ENCODE assay signal across 18 mouse cellular contexts in genomic region chr2:178129676-178130075, GRCm38 (mm10). TPM values are rescaled to one million over a fixed set of nuclear protein-coding genes. Genes with fewer than 3 reads are reported as not detected.
DNase-seq lines count a peak whose midpoint lies in the region; ATAC-seq and TF ChIP-seq lines count a peak whose summit lies in the region.
"Had no signal": no experiment of that assay in that cellular context is flagged by ENCODE, and none has a peak within 500 bp of the region (broad histone marks: within the 10 kb centered on the region; RNA-seq: fewer than 3 reads in every experiment).

No protein-coding gene starts in this region.

- H3K4me1 ChIP-seq in midbrain, embryonic 10.5 days: 0 out of 2 replicates have a peak, but pooled peaks cover 3% of the 10 kb centered on the region
- H3K4me1 ChIP-seq in midbrain, postnatal 0 days (ENCODE audit: insufficient read depth, low read length): no peaks in the 10 kb centered on the region
- H3K4me1 ChIP-seq in midbrain, embryonic 11.5 days (ENCODE audit: control insufficient read depth, insufficient read depth, low read length): no peaks in the 10 kb centered on the region

- no peak overlapping the region for H3K4me2 ChIP-seq in midbrain, postnatal 0 days (ENCODE audit: low read depth, low read length, poor library complexity, severe bottlenecking)
- H3K4me2 ChIP-seq in midbrain, embryonic 11.5 days: no peak overlapping the region
- H3K4me2 ChIP-seq: embryonic facial prominence, embryonic 12.5 days; heart, embryonic 15.5 days had no signal

- H3K27ac ChIP-seq in midbrain, embryonic 10.5 days (replicated peaks): no peak overlapping the region
- H3K27ac ChIP-seq in midbrain, postnatal 0 days (ENCODE audit: low read depth, low read length): no peak overlapping the region
- no peak overlapping the region for H3K27ac ChIP-seq in midbrain, embryonic 11.5 days (ENCODE audit: low read depth, low read length)
- H3K27ac ChIP-seq: heart, embryonic 15.5 days had no signal

- H3K36me3 ChIP-seq in midbrain, embryonic 10.5 days: no peaks in the 10 kb centered on the region
- H3K36me3 ChIP-seq in midbrain, postnatal 0 days (ENCODE audit: insufficient read depth, low read length): no peaks in the 10 kb centered on the region
- no peaks in the 10 kb centered on the region for H3K36me3 ChIP-seq in midbrain, embryonic 11.5 days (ENCODE audit: control insufficient read depth, insufficient read depth, low read length)
- H3K36me3 ChIP-seq: embryonic facial prominence, embryonic 12.5 days; heart, embryonic 15.5 days had no signal

- no peaks in the 10 kb centered on the region for H3K9me3 ChIP-seq in midbrain, embryonic 10.5 days (replicated peaks)
- H3K9me3 ChIP-seq in midbrain, postnatal 0 days (ENCODE audit: low read length): no peaks in the 10 kb centered on the region
- no peaks in the 10 kb centered on the region for H3K9me3 ChIP-seq in midbrain, embryonic 11.5 days (ENCODE audit: control insufficient read depth, low read length)
- H3K9me3 ChIP-seq: embryonic facial prominence, embryonic 12.5 days; heart, embryonic 15.5 days had no signal

- H3K9ac ChIP-seq in midbrain, postnatal 0 days (replicated peaks; ENCODE audit: low read length, poor library complexity, severe bottlenecking): no peak overlapping the region
- no peak overlapping the region for H3K9ac ChIP-seq in midbrain, embryonic 11.5 days (ENCODE audit: low read length)
- H3K9ac ChIP-seq: embryonic facial prominence, embryonic 12.5 days; forebrain, postnatal 0 days; heart, embryonic 15.5 days had no signal

- no peak for TF ChIP-seq CTCF in midbrain, postnatal 0 days (IDR thresholded peaks at IDR 0.05)

- peak; percentile 71 for DNase-seq in heart, adult 11 months
- no peak for DNase-seq in heart, adult 9 months (ENCODE audit: low spot score in 2 of 2)
- DNase-seq in midbrain, embryonic 10.5 days (ENCODE audit: low spot score): peak; percentile 3
- no peak for DNase-seq in midbrain, postnatal 0 days (ENCODE audit: low spot score)
- DNase-seq in cerebellum, adult 11-12 months: peak; percentile 51
- peak; percentile 5 to 22 for DNase-seq in cerebellum, postnatal 14 days
- DNase-seq in embryo, embryonic 10 days (ENCODE audit: low spot score): no peak
- no peak for DNase-seq in midbrain, embryonic 11.5 days (ENCODE audit: low spot score, missing footprints)
- DNase-seq: adrenal gland, adult 8-10 months; heart, adult 18-20 months; lung, postnatal 36 days; spleen, adult 18-20 months; thymus, adult 2 months had no signal

- ATAC-seq in midbrain, postnatal 0 days (ENCODE audit: low FRiP score): no peak
- ATAC-seq in midbrain, embryonic 11.5 days (ENCODE audit: low FRiP score): no peak

- no peak overlapping the region for H3K4me3 ChIP-seq in midbrain, embryonic 10.5 days
- no peak overlapping the region for H3K4me3 ChIP-seq in midbrain, postnatal 0 days (ENCODE audit: low read depth, low read length)
- no peak overlapping the region for H3K4me3 ChIP-seq in midbrain, embryonic 11.5 days (ENCODE audit: low read depth, low read length)
- H3K4me3 ChIP-seq: embryonic facial prominence, embryonic 12.5 days; heart, embryonic 15.5 days had no signal

- no peaks in the 10 kb centered on the region for H3K27me3 ChIP-seq in midbrain, embryonic 10.5 days (ENCODE audit: low read depth, poor library complexity, severe bottlenecking)
- H3K27me3 ChIP-seq in midbrain, postnatal 0 days (ENCODE audit: insufficient read depth, low read length): no peaks in the 10 kb centered on the region
- no peaks in the 10 kb centered on the region for H3K27me3 ChIP-seq in midbrain, embryonic 11.5 days (ENCODE audit: control insufficient read depth, insufficient read depth, low read length)
- H3K27me3 ChIP-seq: embryonic facial prominence, embryonic 12.5 days; heart, embryonic 15.5 days had no signal

- 91% methylated on average over 2 of the region's 2 CpGs for WGBS in midbrain, embryonic 10.5 days
- WGBS in midbrain, postnatal 0 days: 94% methylated on average over 2 of the region's 2 CpGs
- 87% methylated on average over 2 of the region's 2 CpGs for WGBS in midbrain, embryonic 11.5 days

RNA-seq across cellular contexts. Expression of gene Phactr3, which starts 10.9 kb away (rescaled TPM):
- polyA plus RNA-seq in midbrain, embryonic 10.5 days (2016; fragmentation: Nextera tagmentation; extraction: Ambion mirVana): 5.8 and 6.7 TPM in 2 replicates
- total RNA-seq in midbrain, postnatal 0 days (2014; rRNA removed): 105 and 130 TPM in 2 replicates
- polyA plus RNA-seq in midbrain, postnatal 0 days (2015; fragmentation: Nextera tagmentation; extraction: Ambion mirVana): 94.2 and 96.5 TPM in 2 replicates
- polyA plus RNA-seq in midbrain, embryonic 11.5 days (2014; fragmentation: Nextera tagmentation; extraction: Ambion mirVana): 11.7 and 13.9 TPM in 2 replicates
- total RNA-seq: common myeloid progenitor, adult 5-6 weeks; hematopoietic stem cell, adult 5-6 weeks had no signal

RNA-seq across cellular contexts. Expression of gene Zfp931, which starts 51.4 kb away (rescaled TPM):
- polyA plus RNA-seq in midbrain, embryonic 10.5 days (2016; fragmentation: Nextera tagmentation; extraction: Ambion mirVana): 17.6 and 18.0 TPM in 2 replicates
- 17.4 and 17.5 TPM in 2 replicates for total RNA-seq in midbrain, postnatal 0 days (2014; rRNA removed)
- 12.9 and 14.8 TPM in 2 replicates for polyA plus RNA-seq in midbrain, postnatal 0 days (2015; fragmentation: Nextera tagmentation; extraction: Ambion mirVana)
- 16.3 and 17.6 TPM in 2 replicates for polyA plus RNA-seq in midbrain, embryonic 11.5 days (2014; fragmentation: Nextera tagmentation; extraction: Ambion mirVana)

Comparison
In these comparisons a context has a peak if more than half of its experiments do, and no peak if none do; other contexts are left out.
1. DNase-seq: peak in heart, adult 11 months (single experiment), midbrain, embryonic 10.5 days (single experiment), cerebellum, adult 11-12 months (single experiment) and cerebellum, postnatal 14 days (2 of 2); none in heart, adult 9 months (0 of 2), midbrain, postnatal 0 days (single experiment), embryo, embryonic 10 days (single experiment) and midbrain, embryonic 11.5 days (single experiment).